ENCODE assay signal across 13 mouse cellular contexts in the genomic region with DNA sequence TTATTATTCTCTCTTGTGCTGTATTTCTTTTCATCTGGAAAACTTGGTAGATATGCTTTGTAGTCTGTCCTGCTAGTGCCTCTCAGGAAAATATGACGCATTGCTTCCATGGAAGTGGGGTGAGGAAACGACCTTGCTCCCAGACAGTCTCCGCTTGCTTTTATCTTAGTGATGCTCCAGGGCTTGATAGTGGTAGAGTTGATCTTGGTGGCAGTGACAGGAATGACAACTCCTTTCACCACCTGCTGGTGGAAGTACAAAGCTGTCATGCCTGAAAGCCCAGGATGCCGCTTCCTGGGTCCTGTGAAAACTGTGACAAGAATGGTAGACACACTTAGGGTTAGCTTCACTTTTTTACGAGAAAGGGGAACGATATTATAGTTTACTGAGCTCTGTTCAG. TPM values are rescaled to one million over a fixed set of nuclear protein-coding genes. Genes with fewer than 3 reads are reported as not detected.
DNase-seq lines count a peak whose midpoint lies in the region; ATAC-seq and TF ChIP-seq lines count a peak whose summit lies in the region.
"Had no signal": no experiment of that assay in that cellular context is flagged by ENCODE, and none has a peak within 500 bp of the region (broad histone marks: within the 10 kb centered on the region; RNA-seq: fewer than 3 reads in every experiment).

No protein-coding gene starts in this region.

- TF ChIP-seq EP300 in lung, postnatal 0 days (IDR thresholded peaks at IDR 0.05): no peak

- no peak overlapping the region for H3K27ac ChIP-seq in lung, postnatal 0 days (ENCODE audit: low read length)
- H3K27ac ChIP-seq: liver, embryonic 13.5 days had no signal

- H3K4me3 ChIP-seq in lung, postnatal 0 days (ENCODE audit: low read depth, low read length): no peak overlapping the region
- H3K4me3 ChIP-seq: liver, embryonic 13.5 days had no signal

- no peak for ATAC-seq in lung, postnatal 0 days

- H3K4me1 ChIP-seq in lung, postnatal 0 days (ENCODE audit: insufficient read depth, low read depth, low read length): no peaks in the 10 kb centered on the region
- H3K4me1 ChIP-seq: liver, embryonic 13.5 days had no signal

- no peak overlapping the region for H3K4me2 ChIP-seq in lung, postnatal 0 days (replicated peaks; ENCODE audit: low read depth, low read length)
- H3K4me2 ChIP-seq: liver, embryonic 13.5 days had no signal

- H3K9me3 ChIP-seq in lung, postnatal 0 days (ENCODE audit: low read length): no peaks in the 10 kb centered on the region
- H3K9me3 ChIP-seq: liver, embryonic 13.5 days; megakaryocyte, embryonic 14.5 days had no signal

- 71% methylated on average over 6 of the region's 6 CpGs for WGBS in lung, postnatal 0 days

- H3K36me3 ChIP-seq in lung, postnatal 0 days (ENCODE audit: insufficient read depth, low read length): no peaks in the 10 kb centered on the region
- H3K36me3 ChIP-seq: liver, embryonic 13.5 days had no signal

- peak; percentile 8 for DNase-seq in adrenal gland, adult 2 months
- DNase-seq in adrenal gland, postnatal 36 days: no peak
- DNase-seq in lung, postnatal 0 days (ENCODE audit: low spot score): no peak
- DNase-seq in lung, postnatal 25 days (ENCODE audit: low spot score): no peak
- DNase-seq in heart, adult 9 months (ENCODE audit: low spot score in 2 of 2): peak; percentile 56 to 73
- peak; percentile 65 for DNase-seq in heart, postnatal 4 days
- DNase-seq in right cerebral cortex, adult 2 months (ENCODE audit: low spot score in 2 of 2): no peak
- no peak for DNase-seq in frontal cortex, postnatal 36 days (ENCODE audit: low spot score in 2 of 2)
- DNase-seq: cerebellum, postnatal 25 days; kidney, postnatal 4 days; liver, embryonic 13.5 days; right cerebral cortex, adult 18-20 months had no signal

- H3K9ac ChIP-seq in lung, postnatal 0 days (replicated peaks; ENCODE audit: low read depth): no peak overlapping the region
- H3K9ac ChIP-seq: liver, embryonic 13.5 days had no signal

- peak; percentile 36; the same call in 1 of the 2 replicates for TF ChIP-seq CTCF in lung, postnatal 0 days (IDR thresholded peaks at IDR 0.05)

- H3K27me3 ChIP-seq in lung, postnatal 0 days (replicated peaks; ENCODE audit: insufficient read depth, low read length): no peaks in the 10 kb centered on the region
- H3K27me3 ChIP-seq: liver, embryonic 13.5 days; megakaryocyte, embryonic 14.5 days had no signal

RNA-seq across cellular contexts. Expression of gene Gpr22, which starts 9.8 kb away (rescaled TPM):
- total RNA-seq in adrenal gland, adult 2 months (2021): 1 to 10 TPM; 7.1 to 9.7 TPM
- polyA plus RNA-seq in adrenal gland, adult 2 months (2012; rRNA removed): 0.38 and 0.42 TPM in 2 replicates
- total RNA-seq in adrenal gland, postnatal 36 days (2021): 1 to 10 TPM; 5.0 to 6.4 TPM
- polyA plus RNA-seq in lung, postnatal 0 days (2015; fragmentation: Nextera tagmentation; extraction: Ambion mirVana): 0.08 and 0.24 TPM in 2 replicates
- total RNA-seq in heart, postnatal 4 days (2021): 10 to 100 TPM; 20.9 to 22.4 TPM

RNA-seq across cellular contexts. Expression of gene Cog5, which starts 49.2 kb away (rescaled TPM):
- 10 to 100 TPM; 38.7 to 40.0 TPM for total RNA-seq in adrenal gland, adult 2 months (2021)
- 6.1 and 7.7 TPM in 2 replicates for polyA plus RNA-seq in adrenal gland, adult 2 months (2012; rRNA removed)
- total RNA-seq in adrenal gland, postnatal 36 days (2021): 10 to 100 TPM; 35.5 to 44.6 TPM
- 17.0 and 21.9 TPM in 2 replicates for polyA plus RNA-seq in lung, postnatal 0 days (2015; fragmentation: Nextera tagmentation; extraction: Ambion mirVana)
- 10 to 100 TPM; 56.9 to 60.5 TPM for total RNA-seq in heart, postnatal 4 days (2021)

RNA-seq across cellular contexts. Expression of gene Dus4l, which starts 49.3 kb away (rescaled TPM):
- 1 to 10 TPM; 4.6 to 7.0 TPM for total RNA-seq in adrenal gland, adult 2 months (2021)
- polyA plus RNA-seq in adrenal gland, adult 2 months (2012; rRNA removed): 0.45 and 0.97 TPM in 2 replicates
- 1 to 10 TPM; 7.3 to 9.2 TPM for total RNA-seq in adrenal gland, postnatal 36 days (2021)
- polyA plus RNA-seq in lung, postnatal 0 days (2015; fragmentation: Nextera tagmentation; extraction: Ambion mirVana): 7.4 and 8.9 TPM in 2 replicates
- total RNA-seq in heart, postnatal 4 days (2021): 1 to 10 TPM; 8.9 to 9.1 TPM

Comparison
In these comparisons a context has a peak if more than half of its experiments do, and no peak if none do; other contexts are left out.
1. DNase-seq: peak in adrenal gland, adult 2 months (single experiment), heart, adult 9 months (2 of 2) and heart, postnatal 4 days (single experiment); none in adrenal gland, postnatal 36 days (0 of 2), lung, postnatal 0 days (single experiment), lung, postnatal 25 days (single experiment), right cerebral cortex, adult 2 months (0 of 2) and frontal cortex, postnatal 36 days (0 of 2).